Mouse (Mus musculus): Measurements from ENCODE around the gene Rmnd5a.
"Not testable (repeated sequence)": the region's sequence is repeated elsewhere in the genome, so short reads cannot be mapped to it uniquely, and the experiment has no call there.

Gene Rmnd5a

GRCm38 (mm10) chr6:71440492-71441250 is at the start of gene Rmnd5a:
Gene Rmnd5a, minus strand, starts transcription at chr6:71440637.
- in situ Hi-C loops (cut with MboI, MseI), result no loop called here

- in situ Hi-C loops (cut with MboI, MseI), result no loop called here
Observed at GRCm38 (mm10) chr6:71487966-71488365, 47.5 kb upstream of the Rmnd5a start.

GRCm38 (mm10) chr6:71486867-71487266 is 46.4 kb upstream of the Rmnd5a start:
- in situ Hi-C loops (cut with MboI, MseI), result no loop called here

GRCm38 (mm10) chr6:71486226-71486625 is 45.8 kb upstream of the Rmnd5a start:
- in situ Hi-C loops (cut with MboI, MseI), result no loop called here

GRCm38 (mm10) chr6:71485246-71485645 is 44.8 kb upstream of the Rmnd5a start:
- in situ Hi-C loops (cut with MboI, MseI), result no loop called here

- in situ Hi-C loops (cut with MboI, MseI), result no loop called here
Observed at GRCm38 (mm10) chr6:71481136-71481535, 40.7 kb upstream of the Rmnd5a start.

GRCm38 (mm10) chr6:71480136-71480535 is 39.7 kb upstream of the Rmnd5a start:
- in situ Hi-C loops (cut with MboI, MseI), result no loop called here

GRCm38 (mm10) chr6:71479588-71479987 is 39.2 kb upstream of the Rmnd5a start:
- in situ Hi-C loops (cut with MboI, MseI), result not testable (repeated sequence)

GRCm38 (mm10) chr6:71478816-71479568 is 38.6 kb upstream of the Rmnd5a start:
- in situ Hi-C loops (cut with MboI, MseI), result not testable (repeated sequence)

GRCm38 (mm10) chr6:71476783-71477182 is 36.3 kb upstream of the Rmnd5a start:
- in situ Hi-C loops (cut with MboI, MseI), result no loop called here

GRCm38 (mm10) chr6:71475604-71476003 is 35.2 kb upstream of the Rmnd5a start:
- in situ Hi-C loops (cut with MboI, MseI), result no loop called here

GRCm38 (mm10) chr6:71472786-71473185 is 32.3 kb upstream of the Rmnd5a start:
- in situ Hi-C loops (cut with MboI, MseI), result no loop called here

- in situ Hi-C loops (cut with MboI, MseI), result no loop called here
Observed at GRCm38 (mm10) chr6:71471830-71472520, 31.5 kb upstream of the Rmnd5a start.

- in situ Hi-C loops (cut with MboI, MseI), result no loop called here
Observed at GRCm38 (mm10) chr6:71469291-71469690, 28.9 kb upstream of the Rmnd5a start.

- in situ Hi-C loops (cut with MboI, MseI), result no loop called here
Observed at GRCm38 (mm10) chr6:71467766-71468165, 27.3 kb upstream of the Rmnd5a start.

GRCm38 (mm10) chr6:71465146-71465545 is 24.7 kb upstream of the Rmnd5a start:
- in situ Hi-C loops (cut with MboI, MseI), result no loop called here

GRCm38 (mm10) chr6:71457956-71458608 is 17.6 kb upstream of the Rmnd5a start:
- in situ Hi-C loops (cut with MboI, MseI), result no loop called here

- in situ Hi-C loops (cut with MboI, MseI), result not testable (repeated sequence)
Observed at GRCm38 (mm10) chr6:71453983-71454739, 13.7 kb upstream of the Rmnd5a start.

GRCm38 (mm10) chr6:71452792-71453191 is 12.4 kb upstream of the Rmnd5a start:
- in situ Hi-C loops (cut with MboI, MseI), result no loop called here

GRCm38 (mm10) chr6:71445560-71445959 is 5.1 kb upstream of the Rmnd5a start:
- in situ Hi-C loops (cut with MboI, MseI), result no loop called here

GRCm38 (mm10) chr6:71444756-71445155 is 4.3 kb upstream of the Rmnd5a start:
- in situ Hi-C loops (cut with MboI, MseI), result no loop called here

Measured in T-helper 2 cell (primary cell).